ENCODE assay signal across 9 mouse cellular contexts in genomic region chr5:108368851-108369621, GRCm38 (mm10). TPM values are rescaled to one million over a fixed set of nuclear protein-coding genes. Genes with fewer than 3 reads are reported as not detected.
A peak's percentile ranks its signal among the peaks of the same experiment; 100 is the strongest.
DNase-seq lines count a peak whose midpoint lies in the region; ATAC-seq and TF ChIP-seq lines count a peak whose summit lies in the region.
"Had no signal": no experiment of that assay in that cellular context is flagged by ENCODE, and none has a peak within 500 bp of the region (broad histone marks: within the 10 kb centered on the region; RNA-seq: fewer than 3 reads in every experiment).

No protein-coding gene starts in this region.

- H3K4me2 ChIP-seq in forebrain, embryonic 13.5 days, result peak overlapping the region; percentile 87
- peak overlapping the region; percentile 97 for H3K4me2 ChIP-seq in lung, embryonic 15.5 days

- H3K4me3 ChIP-seq in G1E (ENCODE audit: low read depth, low read length), result peak overlapping the region; percentile 30; the same call in 1 of the 2 replicates
- H3K4me3 ChIP-seq in brown adipose tissue, adult 24 weeks (ENCODE audit: insufficient read depth, low read depth, low read length), result peak overlapping the region; percentile 68
- peak overlapping the region; percentile 58 for H3K4me3 ChIP-seq in forebrain, embryonic 13.5 days
- H3K4me3 ChIP-seq in lung, embryonic 15.5 days, result peak overlapping the region; percentile 52
- H3K4me3 ChIP-seq: erythroblast, embryonic 14.5 days had no signal

- no peak for TF ChIP-seq CTCF in G1E (IDR thresholded peaks at IDR 0.05; ENCODE audit: low read depth, low read length)

- no peak overlapping the region for H3K27ac ChIP-seq in brown adipose tissue, adult 24 weeks (replicated peaks; ENCODE audit: low read depth, low read length)
- H3K27ac ChIP-seq in forebrain, embryonic 13.5 days, result no peak overlapping the region
- no peak overlapping the region for H3K27ac ChIP-seq in lung, embryonic 15.5 days

- peak overlapping the region; percentile 27; the same call in 1 of the 2 replicates for H3K9ac ChIP-seq in forebrain, embryonic 13.5 days
- H3K9ac ChIP-seq in lung, embryonic 15.5 days, result no peak overlapping the region; the same call in 1 of the 2 replicates

- no peak for ATAC-seq in G1E (ENCODE audit: extremely low read depth, insufficient number of reproducible peaks, low FRiP score, poor library complexity, severe bottlenecking)
- ATAC-seq in forebrain, embryonic 13.5 days, result peak; percentile 50; the same call in 1 of the 2 replicates
- peak; percentile 37 to 47; a peak in 3 of 4 replicates for ATAC-seq in hematopoietic stem cell, adult 5-6 weeks (replicated peaks in 1 of 2; ENCODE audit: insufficient read depth in 1 of 2, low FRiP score in 2 of 2, low TSS enrichment in 1 of 2, low read depth in 1 of 2, poor library complexity in 2 of 2, severe bottlenecking in 2 of 2)
- ATAC-seq in lung, embryonic 15.5 days (ENCODE audit: borderline replicate concordance, extremely low read depth, low FRiP score, low TSS enrichment), result no peak
- no peak for ATAC-seq in erythroblast, adult 5-6 weeks (replicated peaks; ENCODE audit: low FRiP score, poor library complexity, severe bottlenecking)

- H3K9me3 ChIP-seq in G1E (replicated peaks), result peaks cover 25% of the 10 kb centered on the region
- no peaks in the 10 kb centered on the region for H3K9me3 ChIP-seq in forebrain, embryonic 13.5 days (replicated peaks)
- no peaks in the 10 kb centered on the region for H3K9me3 ChIP-seq in lung, embryonic 15.5 days

- H3K27me3 ChIP-seq in G1E (ENCODE audit: insufficient read depth, low read length), result peaks cover 46% of the 10 kb centered on the region
- H3K27me3 ChIP-seq in forebrain, embryonic 13.5 days, result peaks cover 87% of the 10 kb centered on the region
- peaks cover 92% of the 10 kb centered on the region for H3K27me3 ChIP-seq in lung, embryonic 15.5 days

- H3K4me1 ChIP-seq in G1E (ENCODE audit: insufficient read depth, low read depth, low read length), result peaks cover 7% of the 10 kb centered on the region
- peaks cover 10% of the 10 kb centered on the region; the same call in 1 of the 2 replicates for H3K4me1 ChIP-seq in brown adipose tissue, adult 24 weeks (ENCODE audit: control insufficient read depth, insufficient read depth, insufficient read length, low read length)
- peaks cover 30% of the 10 kb centered on the region for H3K4me1 ChIP-seq in forebrain, embryonic 13.5 days
- peaks cover 32% of the 10 kb centered on the region for H3K4me1 ChIP-seq in lung, embryonic 15.5 days

- no peak for DNase-seq in G1E (ENCODE audit: low spot score)
- peak; percentile 65 to 76 for DNase-seq in layer of hippocampus, postnatal 10 days (ENCODE audit: low spot score in 2 of 2)
- peak; percentile 9 for DNase-seq in ovary, postnatal 10 days (ENCODE audit: low spot score)

- H3K36me3 ChIP-seq in G1E (replicated peaks), result no peaks in the 10 kb centered on the region
- H3K36me3 ChIP-seq in forebrain, embryonic 13.5 days (ENCODE audit: poor library complexity, severe bottlenecking), result no peaks in the 10 kb centered on the region
- H3K36me3 ChIP-seq in lung, embryonic 15.5 days, result no peaks in the 10 kb centered on the region

- WGBS in forebrain, embryonic 13.5 days, result under 1% methylated on average over 49 of the region's 49 CpGs
- under 1% methylated on average over 49 of the region's 49 CpGs for WGBS in lung, embryonic 15.5 days

RNA-seq across cellular contexts. Expression of gene Gm42517, which starts 1.3 kb away (rescaled TPM):
- total RNA-seq in G1E (2014; fragmentation: Nextera tagmentation) (not detected in 2 replicates), G1E (2017) (not detected in 2 replicates)
- not detected in 2 replicates for polyA plus RNA-seq in G1E (2012)
- 0.83 and 1.1 TPM in 2 replicates for polyA plus RNA-seq in brown adipose tissue, adult 24 weeks (2012; ENCODE audit: insufficient read depth, insufficient read length, missing spikeins)
- polyA plus RNA-seq in forebrain, embryonic 13.5 days (2015; fragmentation: Nextera tagmentation; extraction: Ambion mirVana), result 0.28 and 0.31 TPM in 2 replicates
- total RNA-seq in hematopoietic stem cell, adult 5-6 weeks (2017), result 0.13 TPM in 1 of 2 replicates, not detected in the other
- 10 to 100 TPM; 61.9 to 70.5 TPM for total RNA-seq in layer of hippocampus, postnatal 10 days (2021)
- not detected in 2 replicates for polyA plus RNA-seq in lung, embryonic 15.5 days (2015; fragmentation: Nextera tagmentation; extraction: Ambion mirVana)
- total RNA-seq in erythroblast, adult 5-6 weeks (2015; ENCODE audit: low replicate concordance), result not detected in 2 replicates
- 0.28 and 0.60 TPM in 2 replicates for total RNA-seq in erythroblast, adult 5-6 weeks (2017; ENCODE audit: low replicate concordance)

RNA-seq across cellular contexts. Expression of gene Pde6b, which starts 19.2 kb away (rescaled TPM):
- total RNA-seq in G1E (2014; fragmentation: Nextera tagmentation), result not detected in 2 replicates
- 0.06 and 0.49 TPM in 2 replicates for total RNA-seq in G1E (2017)
- polyA plus RNA-seq in G1E (2012), result not detected in 2 replicates
- polyA plus RNA-seq in brown adipose tissue, adult 24 weeks (2012; ENCODE audit: insufficient read depth, insufficient read length, missing spikeins), result not detected in 2 replicates
- 0.32 and 0.38 TPM in 2 replicates for polyA plus RNA-seq in forebrain, embryonic 13.5 days (2015; fragmentation: Nextera tagmentation; extraction: Ambion mirVana)
- total RNA-seq in hematopoietic stem cell, adult 5-6 weeks (2017), result 0.30 TPM in 1 of 2 replicates, not detected in the other
- total RNA-seq in layer of hippocampus, postnatal 10 days (2021), result under 1 TPM in 1 of 2 experiments, not detected in 1; 0.25 TPM
- 0.32 and 0.39 TPM in 2 replicates for polyA plus RNA-seq in lung, embryonic 15.5 days (2015; fragmentation: Nextera tagmentation; extraction: Ambion mirVana)
- not detected in 2 replicates for total RNA-seq in erythroblast, adult 5-6 weeks (2015; ENCODE audit: low replicate concordance)
- not detected in 2 replicates for total RNA-seq in erythroblast, adult 5-6 weeks (2017; ENCODE audit: low replicate concordance)
- polyA plus RNA-seq: erythroblast, embryonic 14.5 days had no signal

RNA-seq across cellular contexts. Expression of gene Pigg, which starts 56.6 kb away (rescaled TPM):
- total RNA-seq in G1E (2014; fragmentation: Nextera tagmentation) (6.1 and 11.7 TPM in 2 replicates), G1E (2017) (11.3 and 11.4 TPM in 2 replicates)
- polyA plus RNA-seq in G1E (2012), result 1.3 and 2.0 TPM in 2 replicates
- 6.2 and 7.6 TPM in 2 replicates for polyA plus RNA-seq in brown adipose tissue, adult 24 weeks (2012; ENCODE audit: insufficient read depth, insufficient read length, missing spikeins)
- polyA plus RNA-seq in forebrain, embryonic 13.5 days (2015; fragmentation: Nextera tagmentation; extraction: Ambion mirVana), result 6.0 and 6.7 TPM in 2 replicates
- total RNA-seq in hematopoietic stem cell, adult 5-6 weeks (2017), result 6.5 and 7.9 TPM in 2 replicates
- 1 to 10 TPM; 7.2 to 8.1 TPM for total RNA-seq in layer of hippocampus, postnatal 10 days (2021)
- polyA plus RNA-seq in lung, embryonic 15.5 days (2015; fragmentation: Nextera tagmentation; extraction: Ambion mirVana), result 6.6 and 6.7 TPM in 2 replicates
- 0.19 and 2.3 TPM in 2 replicates for total RNA-seq in erythroblast, adult 5-6 weeks (2015; ENCODE audit: low replicate concordance)
- 2.0 and 2.7 TPM in 2 replicates for total RNA-seq in erythroblast, adult 5-6 weeks (2017; ENCODE audit: low replicate concordance)

Comparison
In these comparisons a context has a peak if more than half of its experiments do, and no peak if none do; other contexts are left out.
1. ATAC-seq: peak in forebrain, embryonic 13.5 days (single experiment) and hematopoietic stem cell, adult 5-6 weeks (2 of 2); none in G1E (single experiment), lung, embryonic 15.5 days (single experiment) and erythroblast, adult 5-6 weeks (single experiment).
2. RNA of gene Gm42517, which starts 1.3 kb away (total RNA-seq): 61.9 to 70.5 TPM in layer of hippocampus, postnatal 10 days; 0.28 to 0.60 TPM in erythroblast, adult 5-6 weeks, not detected in G1E and 0.13 TPM in hematopoietic stem cell, adult 5-6 weeks; every median in the first group is over 10 times any median in the second.
3. Peak in every context shown above with its lines, with median percentiles within 50 percentile points of each other: H3K4me3 ChIP-seq.